Mouse (Mus musculus): ENCODE results near the gene Tspo2. TPM values are rescaled to one million over a fixed set of nuclear protein-coding genes. Genes with fewer than 3 reads are reported as not detected.
"Not testable (repeated sequence)": the region's sequence is repeated elsewhere in the genome, so short reads cannot be mapped to it uniquely, and the experiment has no call there.

Tspo2 gene
- polyA plus RNA-seq (2012; ENCODE audit: insufficient read depth, low replicate concordance), result not detected in 2 replicates

DNA sequence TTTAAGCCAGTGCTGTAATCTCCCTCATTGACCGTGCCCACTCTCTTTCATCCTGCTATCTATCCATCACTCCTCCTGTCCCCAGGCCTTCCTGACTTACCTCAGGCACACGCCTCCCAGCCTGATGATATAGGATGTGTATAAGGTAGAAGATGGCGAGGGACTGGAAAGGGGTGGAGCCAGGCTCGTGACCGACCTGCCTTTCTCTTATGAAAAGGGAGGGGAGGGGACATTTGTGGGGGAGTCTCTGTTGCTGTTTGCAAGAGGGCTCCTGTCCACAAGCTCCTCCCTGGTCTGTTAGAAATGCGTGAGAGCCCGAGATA lies at the start of gene Tspo2:
TSS of gene Tspo2 (minus strand) at position 170 of the 323 bp plus-strand sequence.
- Histone ChIP-seq H3K9me3 (no peaks in the 10 kb centered on the region), H3K4me1 (peaks cover 29% of the 10 kb centered on the region), H3K4me3 (replicated peaks) (no peak within 1 kb of the TSS), H3K36me3 (replicated peaks; ENCODE audit: low read length) (no peaks in the 10 kb centered on the region), H3K27me3 (replicated peaks) (peaks cover 13% of the 10 kb centered on the region)
- TF ChIP-seq GATA1 (IDR thresholded peaks at IDR 0.05; ENCODE audit: borderline replicate concordance, low read length) (no peak), FLI1 (IDR thresholded peaks at IDR 0.05; ENCODE audit: low read length) (no peak)

DNA sequence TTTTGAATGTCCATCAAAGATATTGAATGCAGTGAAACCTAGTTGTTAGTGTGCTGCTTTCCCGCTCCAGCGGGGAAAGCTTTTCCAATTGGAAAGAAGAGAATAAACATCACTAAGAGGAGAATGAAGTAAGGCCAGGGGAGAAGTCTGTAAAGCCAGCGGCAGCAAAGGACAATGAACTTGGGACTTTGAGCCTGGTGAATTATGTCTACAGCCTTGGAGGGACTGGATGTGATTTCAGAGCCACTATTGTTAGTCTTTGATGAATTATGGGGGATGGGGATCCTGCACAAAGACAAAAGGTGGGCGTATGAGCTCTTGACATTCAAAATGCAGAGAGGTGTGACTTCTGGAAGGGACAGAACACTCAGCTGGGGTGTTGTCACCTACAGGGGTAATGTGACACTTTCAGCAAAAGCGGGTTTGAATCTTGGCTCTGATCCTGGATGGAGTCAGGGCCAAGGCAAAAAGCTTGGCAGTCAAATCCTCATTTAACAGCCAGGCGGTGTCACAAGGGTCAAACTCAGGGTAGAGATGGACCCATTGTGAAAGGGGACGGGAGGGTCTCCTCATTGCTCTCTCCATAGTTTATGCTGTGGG lies 49.6 kb upstream of the Tspo2 start:
- TF ChIP-seq GATA1 (IDR thresholded peaks at IDR 0.05; ENCODE audit: borderline replicate concordance, low read length) (no peak), FLI1 (IDR thresholded peaks at IDR 0.05; ENCODE audit: low read length) (no peak)
- H3K9me3 ChIP-seq, result peaks cover 11% of the 10 kb centered on the region
- H3K36me3 ChIP-seq (replicated peaks; ENCODE audit: low read length), result no peaks in the 10 kb centered on the region
- H3K4me3 ChIP-seq (replicated peaks), result no peak overlapping the region
- H3K27me3 ChIP-seq (replicated peaks), result no peaks in the 10 kb centered on the region
- H3K4me1 ChIP-seq, result no peaks in the 10 kb centered on the region

DNA sequence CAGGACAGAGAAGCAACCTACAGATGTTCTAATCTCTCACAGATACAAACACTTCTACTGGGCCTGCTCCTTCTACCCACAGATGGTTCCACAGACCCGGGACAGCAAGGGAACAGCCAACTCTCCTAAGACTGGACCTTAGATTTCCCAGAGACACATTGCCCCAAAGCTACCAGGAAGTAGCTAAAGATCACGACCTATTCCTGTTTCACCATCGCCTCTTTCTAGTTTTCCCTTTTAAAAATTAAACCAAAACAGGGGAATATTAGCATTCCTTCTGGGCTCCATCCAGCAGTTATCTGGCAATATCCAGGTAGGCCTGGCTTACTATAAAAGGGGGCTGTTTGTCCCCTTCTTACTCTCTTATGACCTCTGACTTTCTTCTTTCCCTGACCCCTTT lies 46.7 kb upstream of the Tspo2 start:
- Histone ChIP-seq H3K4me3 (replicated peaks) (no peak overlapping the region), H3K9me3 (peaks cover 7% of the 10 kb centered on the region), H3K36me3 (replicated peaks; ENCODE audit: low read length) (no peaks in the 10 kb centered on the region), H3K27me3 (replicated peaks) (no peaks in the 10 kb centered on the region), H3K4me1 (no peaks in the 10 kb centered on the region)
- no peak for TF ChIP-seq GATA1 (IDR thresholded peaks at IDR 0.05; ENCODE audit: borderline replicate concordance, low read length)
- no peak for TF ChIP-seq FLI1 (IDR thresholded peaks at IDR 0.05; ENCODE audit: low read length)

DNA sequence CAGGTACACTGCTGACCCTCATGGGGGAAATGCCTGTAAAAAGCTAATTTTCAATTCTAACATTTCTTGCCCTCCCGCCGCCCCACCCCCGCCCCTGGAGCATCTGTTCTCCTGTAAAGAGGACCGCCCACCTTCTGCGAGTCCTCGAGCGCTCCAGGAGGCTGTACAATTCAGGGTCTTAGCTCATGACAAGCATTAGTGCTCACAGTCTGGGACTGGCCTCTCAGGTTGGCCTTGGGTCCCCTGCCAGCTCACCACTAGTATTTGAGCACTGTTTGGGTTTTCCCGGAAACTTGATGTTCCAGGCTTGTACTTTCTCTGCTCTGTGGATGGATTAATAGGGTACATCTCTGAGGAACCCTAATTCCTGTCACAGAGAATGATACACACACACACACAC lies 42.7 kb upstream of the Tspo2 start:
- Histone ChIP-seq H3K4me3 (replicated peaks) (no peak overlapping the region), H3K36me3 (replicated peaks; ENCODE audit: low read length) (no peaks in the 10 kb centered on the region), H3K4me1 (no peaks in the 10 kb centered on the region), H3K27me3 (replicated peaks) (no peaks in the 10 kb centered on the region), H3K9me3 (no peaks in the 10 kb centered on the region)
- TF ChIP-seq FLI1 (IDR thresholded peaks at IDR 0.05; ENCODE audit: low read length) (no peak), GATA1 (IDR thresholded peaks at IDR 0.05; ENCODE audit: borderline replicate concordance, low read length) (no peak)

DNA sequence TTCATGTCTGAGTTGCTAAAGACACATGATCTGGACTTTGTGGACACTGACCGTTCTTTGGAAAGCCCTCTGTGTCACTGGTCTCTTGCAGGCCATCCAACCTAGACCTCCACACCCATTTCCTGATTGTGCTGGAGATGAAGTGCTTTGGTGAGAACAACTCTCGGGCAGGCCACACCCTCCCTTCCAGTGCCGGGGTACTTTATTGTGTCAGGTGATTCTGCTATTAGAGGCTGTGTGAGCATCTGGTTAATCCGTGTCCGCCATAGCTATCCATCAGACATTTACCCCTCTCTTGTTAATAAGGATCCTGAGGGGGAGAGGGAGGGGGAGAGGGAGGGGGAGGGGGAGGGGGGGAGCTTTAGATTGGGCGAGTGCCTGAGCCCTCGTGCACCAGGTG lies 42.3 kb upstream of the Tspo2 start:
- Histone ChIP-seq H3K4me1 (no peaks in the 10 kb centered on the region), H3K4me3 (replicated peaks) (no peak overlapping the region), H3K27me3 (replicated peaks) (no peaks in the 10 kb centered on the region), H3K36me3 (replicated peaks; ENCODE audit: low read length) (no peaks in the 10 kb centered on the region), H3K9me3 (no peaks in the 10 kb centered on the region)
- TF ChIP-seq FLI1 (IDR thresholded peaks at IDR 0.05; ENCODE audit: low read length), result no peak
- TF ChIP-seq GATA1 (IDR thresholded peaks at IDR 0.05; ENCODE audit: borderline replicate concordance, low read length), result no peak

DNA sequence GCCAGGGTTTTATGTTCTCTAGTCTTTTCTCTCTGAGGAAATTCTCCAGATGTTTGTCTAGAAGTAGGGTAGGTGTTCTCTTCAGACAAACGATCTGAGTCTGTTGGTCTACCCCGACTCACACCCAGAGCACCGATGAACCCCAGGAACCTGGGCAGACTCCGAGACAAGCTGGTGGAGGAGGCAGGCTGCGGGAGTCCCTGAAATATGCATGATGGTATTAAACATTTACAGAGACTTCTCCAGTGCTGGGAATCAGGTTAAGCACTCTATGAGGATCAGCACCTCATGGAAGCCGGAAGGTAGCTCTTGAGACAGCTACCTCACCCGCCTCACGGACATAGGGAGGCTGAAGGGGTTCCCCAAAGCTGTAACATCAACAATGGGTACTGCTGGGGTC lies 41.3 kb upstream of the Tspo2 start:
- TF ChIP-seq FLI1 (IDR thresholded peaks at IDR 0.05; ENCODE audit: low read length), result no peak
- no peak for TF ChIP-seq GATA1 (IDR thresholded peaks at IDR 0.05; ENCODE audit: borderline replicate concordance, low read length)
- Histone ChIP-seq H3K4me1 (no peaks in the 10 kb centered on the region), H3K27me3 (replicated peaks) (no peaks in the 10 kb centered on the region), H3K36me3 (replicated peaks; ENCODE audit: low read length) (no peaks in the 10 kb centered on the region), H3K9me3 (no peaks in the 10 kb centered on the region), H3K4me3 (replicated peaks) (no peak overlapping the region)

DNA sequence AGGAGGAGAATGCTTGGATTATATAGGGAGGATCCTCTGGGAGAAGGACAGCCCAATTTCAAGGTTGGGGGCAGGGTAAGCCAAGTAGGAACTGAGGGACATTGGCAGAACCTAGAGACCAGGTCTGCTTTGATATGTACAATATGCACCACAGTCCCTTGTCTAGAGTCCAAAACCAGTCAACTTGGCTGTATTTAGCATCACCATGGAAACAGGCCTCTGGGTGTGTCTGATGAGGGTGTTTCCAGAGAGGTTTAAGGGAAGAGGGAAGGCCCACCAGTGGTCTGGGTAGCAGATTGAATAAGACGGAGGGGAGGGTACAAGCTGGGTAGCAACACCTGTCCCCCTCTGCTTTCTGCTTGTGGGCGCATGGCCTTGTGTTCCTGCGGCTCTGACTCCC lies 38.1 kb upstream of the Tspo2 start:
- H3K36me3 ChIP-seq (replicated peaks; ENCODE audit: low read length), result no peaks in the 10 kb centered on the region
- no peak overlapping the region for H3K4me3 ChIP-seq (replicated peaks)
- TF ChIP-seq GATA1 (IDR thresholded peaks at IDR 0.05; ENCODE audit: borderline replicate concordance, low read length) (no peak), FLI1 (IDR thresholded peaks at IDR 0.05; ENCODE audit: low read length) (no peak)
- H3K27me3 ChIP-seq (replicated peaks), result no peaks in the 10 kb centered on the region
- no peaks in the 10 kb centered on the region for H3K4me1 ChIP-seq
- no peaks in the 10 kb centered on the region for H3K9me3 ChIP-seq

DNA sequence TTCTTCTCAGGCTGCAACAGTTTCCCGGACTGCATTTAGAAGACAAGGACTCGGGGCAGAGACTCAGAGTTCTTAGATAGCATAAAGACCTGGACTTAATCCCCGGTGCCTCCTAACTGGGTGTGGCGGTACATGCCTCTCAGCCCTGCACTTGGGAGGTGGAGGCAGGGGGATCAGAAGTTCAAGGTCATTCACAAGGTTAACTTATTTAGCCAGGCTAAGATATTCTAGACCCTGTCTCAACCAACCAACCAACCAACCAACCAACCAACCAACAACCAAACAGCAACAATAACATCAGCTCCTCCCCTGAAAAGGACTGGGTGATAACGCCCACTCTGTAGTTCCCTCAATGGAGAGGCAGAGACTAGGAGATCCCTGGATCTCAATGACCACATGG lies 32.9 kb upstream of the Tspo2 start:
- Histone ChIP-seq H3K27me3 (replicated peaks) (no peaks in the 10 kb centered on the region), H3K9me3 (0 out of 2 replicates have a peak, but pooled peaks cover 8% of the 10 kb centered on the region), H3K36me3 (replicated peaks; ENCODE audit: low read length) (no peaks in the 10 kb centered on the region), H3K4me3 (replicated peaks) (no peak overlapping the region), H3K4me1 (no peaks in the 10 kb centered on the region)
- no peak for TF ChIP-seq GATA1 (IDR thresholded peaks at IDR 0.05; ENCODE audit: borderline replicate concordance, low read length)
- no peak for TF ChIP-seq FLI1 (IDR thresholded peaks at IDR 0.05; ENCODE audit: low read length)

DNA sequence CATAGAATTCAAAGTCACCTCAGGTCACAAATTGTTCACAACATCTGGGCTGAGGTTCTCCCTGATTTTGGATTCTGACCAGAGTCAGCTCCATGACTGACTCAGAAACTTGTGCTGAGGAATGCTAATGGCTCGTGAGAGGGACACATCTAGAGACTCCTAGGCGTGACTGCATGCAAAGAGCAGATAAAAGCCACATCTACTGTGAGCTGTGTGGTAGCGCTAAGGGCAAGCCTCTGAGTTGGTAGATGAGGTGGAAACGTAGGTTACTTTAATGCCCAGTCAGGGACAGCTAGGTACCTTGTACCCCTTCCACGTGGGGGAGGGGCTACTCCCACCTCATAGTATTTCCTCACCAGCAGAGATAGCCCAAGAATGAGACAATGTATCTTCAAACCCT lies 32.4 kb upstream of the Tspo2 start:
- Histone ChIP-seq H3K27me3 (replicated peaks) (no peaks in the 10 kb centered on the region), H3K9me3 (0 out of 2 replicates have a peak, but pooled peaks cover 8% of the 10 kb centered on the region), H3K4me1 (no peaks in the 10 kb centered on the region), H3K36me3 (replicated peaks; ENCODE audit: low read length) (no peaks in the 10 kb centered on the region), H3K4me3 (replicated peaks) (no peak overlapping the region)
- TF ChIP-seq GATA1 (IDR thresholded peaks at IDR 0.05; ENCODE audit: borderline replicate concordance, low read length), result no peak
- TF ChIP-seq FLI1 (IDR thresholded peaks at IDR 0.05; ENCODE audit: low read length), result no peak

DNA sequence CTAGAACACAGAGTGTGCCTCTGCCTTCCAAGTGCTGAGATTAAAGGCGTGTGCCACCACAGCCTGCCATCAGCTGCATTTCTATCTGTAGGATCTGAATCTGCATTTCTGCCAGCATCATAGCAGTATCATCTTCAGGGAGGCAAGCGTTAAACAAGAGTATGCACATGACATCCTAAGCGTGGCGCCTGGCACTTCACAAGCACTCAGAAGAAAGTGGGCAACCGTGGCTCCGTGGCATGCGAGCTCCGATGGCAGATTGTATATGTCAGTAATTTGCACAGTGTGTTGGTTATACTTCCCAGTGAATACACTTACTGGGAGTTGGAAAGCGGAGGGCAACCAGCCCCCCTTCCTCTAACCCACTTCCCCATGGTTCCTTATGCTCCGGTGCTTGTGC lies 28.6 kb upstream of the Tspo2 start:
- no peak for TF ChIP-seq GATA1 (IDR thresholded peaks at IDR 0.05; ENCODE audit: borderline replicate concordance, low read length)
- TF ChIP-seq FLI1 (IDR thresholded peaks at IDR 0.05; ENCODE audit: low read length), result no peak
- Histone ChIP-seq H3K27me3 (replicated peaks) (no peaks in the 10 kb centered on the region), H3K4me1 (no peaks in the 10 kb centered on the region), H3K36me3 (replicated peaks; ENCODE audit: low read length) (no peaks in the 10 kb centered on the region), H3K9me3 (0 out of 2 replicates have a peak, but pooled peaks cover 8% of the 10 kb centered on the region), H3K4me3 (replicated peaks) (no peak overlapping the region)

DNA sequence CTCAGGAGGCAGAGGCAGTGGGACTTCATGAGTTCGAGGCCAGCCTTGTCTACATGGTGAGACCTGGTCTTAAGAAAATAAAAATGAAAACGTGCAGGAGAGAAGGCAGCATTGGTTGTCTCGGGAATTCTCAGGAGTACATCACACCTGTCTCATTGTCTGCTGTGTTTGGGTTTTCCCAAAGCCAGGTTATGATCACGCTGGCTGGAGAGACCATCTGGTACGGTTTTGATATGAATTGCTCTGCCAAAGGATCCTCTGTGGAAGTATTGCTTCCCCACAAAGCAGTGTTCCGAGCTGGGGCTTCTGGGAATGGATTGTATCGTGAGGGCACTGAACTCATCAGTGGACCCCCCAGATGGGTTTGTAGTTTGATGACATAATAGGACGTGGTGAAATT lies 24.1 kb upstream of the Tspo2 start:
- Histone ChIP-seq H3K9me3 (0 out of 2 replicates have a peak, but pooled peaks cover 6% of the 10 kb centered on the region), H3K4me1 (no peaks in the 10 kb centered on the region), H3K27me3 (replicated peaks) (no peaks in the 10 kb centered on the region), H3K36me3 (replicated peaks; ENCODE audit: low read length) (no peaks in the 10 kb centered on the region), H3K4me3 (replicated peaks) (no peak overlapping the region)
- TF ChIP-seq FLI1 (IDR thresholded peaks at IDR 0.05; ENCODE audit: low read length) (no peak), GATA1 (IDR thresholded peaks at IDR 0.05; ENCODE audit: borderline replicate concordance, low read length) (no peak)

DNA sequence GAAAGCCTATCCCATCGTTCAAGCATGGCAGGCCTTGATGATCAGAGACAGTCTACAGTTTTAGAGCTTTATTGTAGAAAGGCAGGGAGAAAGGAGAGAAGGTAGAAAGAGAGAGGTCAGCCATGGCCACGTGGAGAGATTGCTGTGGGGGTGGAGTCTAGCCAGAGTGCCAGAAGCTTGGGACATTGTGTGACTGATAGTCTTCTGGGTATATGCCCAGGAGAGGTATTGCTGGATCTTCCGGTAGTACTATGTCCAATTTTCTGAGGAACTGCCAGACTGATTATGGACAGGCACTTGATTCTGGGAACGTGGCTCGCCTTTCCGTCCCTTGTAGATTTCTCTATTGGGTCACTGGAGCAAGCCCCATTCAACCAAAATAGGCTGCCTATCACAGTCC lies 23.0 kb upstream of the Tspo2 start:
- H3K4me3 ChIP-seq (replicated peaks); H3K27me3 ChIP-seq (replicated peaks); H3K9me3 ChIP-seq; H3K36me3 ChIP-seq (replicated peaks; ENCODE audit: low read length); H3K4me1 ChIP-seq: not testable (repeated sequence)

Measured in megakaryocyte, embryonic 14.5 days (primary cell).